17 mouse cellular contexts compared by ENCODE assay signal in genomic region chrX:145362527-145362926, GRCm38 (mm10). TPM values are rescaled to one million over a fixed set of nuclear protein-coding genes. Genes with fewer than 3 reads are reported as not detected.
"Had no signal": no experiment of that assay in that cellular context is flagged by ENCODE, and none has a peak within 500 bp of the region (broad histone marks: within the 10 kb centered on the region; RNA-seq: fewer than 3 reads in every experiment).

No protein-coding gene starts in this region.

- DNase-seq: kidney, adult 9 months; kidney, postnatal 14 days; kidney, postnatal 4 days; layer of hippocampus, adult 9-11 months; left cerebral cortex, postnatal 4 days; liver, postnatal 0 days; lung, embryonic 14.5 days; midbrain, embryonic 14.5 days; right cerebral cortex, adult 18-20 months; right cerebral cortex, postnatal 14 days; right cerebral cortex, postnatal 4 days; thymus, adult 2 months; thymus, postnatal 14 days had no signal

- ATAC-seq: liver, postnatal 0 days; lung, postnatal 0 days had no signal

RNA-seq across cellular contexts. Expression of gene Lhfpl1, which starts 13.6 kb away (rescaled TPM):
- total RNA-seq: megakaryocyte-erythroid progenitor cell, adult 5-6 weeks had no signal
- polyA plus RNA-seq: liver, postnatal 0 days; macrophage; midbrain, embryonic 11.5 days had no signal
